35 mouse cellular contexts compared by ENCODE assay signal in genomic region chr10:28675337-28675736, GRCm38 (mm10). TPM values are rescaled to one million over a fixed set of nuclear protein-coding genes. Genes with fewer than 3 reads are reported as not detected.
"Had no signal": no experiment of that assay in that cellular context is flagged by ENCODE, and none has a peak within 500 bp of the region (broad histone marks: within the 10 kb centered on the region; RNA-seq: fewer than 3 reads in every experiment).

No protein-coding gene starts in this region.

- DNase-seq: gastrocnemius, postnatal 14 days; gastrocnemius, postnatal 36 days; heart, adult 2 months; heart, postnatal 4 days; kidney, adult 11 months; kidney, adult 2 months; kidney, adult 9 months; kidney, postnatal 10 days; kidney, postnatal 25 days; kidney, postnatal 4 days; left cerebral cortex, postnatal 4 days had no signal

- H3K27ac ChIP-seq: heart, adult 2 months; heart, embryonic 13.5 days; heart, embryonic 15.5 days; hindbrain, embryonic 10.5 days; hindbrain, embryonic 12.5 days; hindbrain, embryonic 14.5 days; layer of hippocampus, adult 2 months; limb, embryonic 13.5 days; limb, embryonic 15.5 days; liver, embryonic 12.5 days; liver, embryonic 14.5 days had no signal

- H3K4me3 ChIP-seq: heart, adult 2 months; heart, embryonic 13.5 days; heart, embryonic 15.5 days; hindbrain, embryonic 10.5 days; hindbrain, embryonic 12.5 days; layer of hippocampus, adult 2 months; limb, embryonic 13.5 days; limb, embryonic 15.5 days; liver, embryonic 12.5 days had no signal

- H3K9ac ChIP-seq: heart, embryonic 13.5 days; heart, embryonic 15.5 days; hindbrain, embryonic 12.5 days; hindbrain, embryonic 14.5 days; limb, embryonic 13.5 days; limb, embryonic 15.5 days; liver, embryonic 12.5 days; liver, embryonic 14.5 days had no signal

- H3K4me1 ChIP-seq: heart, embryonic 13.5 days; heart, embryonic 15.5 days; hindbrain, embryonic 10.5 days; hindbrain, embryonic 12.5 days; limb, embryonic 13.5 days; limb, embryonic 15.5 days; liver, embryonic 12.5 days had no signal

- H3K27me3 ChIP-seq: heart, embryonic 13.5 days; heart, embryonic 15.5 days; hindbrain, embryonic 12.5 days; limb, embryonic 13.5 days; limb, embryonic 15.5 days; liver, embryonic 12.5 days had no signal

- H3K36me3 ChIP-seq: heart, embryonic 13.5 days; heart, embryonic 15.5 days; hindbrain, embryonic 10.5 days; hindbrain, embryonic 12.5 days; limb, embryonic 13.5 days; limb, embryonic 15.5 days; liver, embryonic 12.5 days had no signal

- ATAC-seq: hindbrain, embryonic 16.5 days; intestine, embryonic 16.5 days; liver, embryonic 12.5 days had no signal

RNA-seq across cellular contexts. Expression of gene Themis, which starts 7.2 kb away (rescaled TPM):
- total RNA-seq: gastrocnemius, adult 18-20 months; gastrocnemius, adult 8-10 months; heart, postnatal 25 days; layer of hippocampus, adult 2 months; layer of hippocampus, postnatal 25 days; left cerebral cortex, adult 8-10 months had no signal
- polyA plus RNA-seq: gonadal fat pad, adult 2 months; heart, embryonic 11.5 days; heart, postnatal 0 days; hindbrain, embryonic 10.5 days; hindbrain, embryonic 12.5 days; hindbrain, embryonic 14.5 days; hindbrain, embryonic 16.5 days; intestine, embryonic 14.5 days; kidney, embryonic 16.5 days; limb, embryonic 11.5 days; limb, embryonic 13.5 days; limb, embryonic 15.5 days; liver, embryonic 12.5 days; liver, embryonic 16.5 days had no signal
